Mouse (Mus musculus) layer of hippocampus, postnatal 10 days (tissue): ENCODE results near the gene Dpp8. TPM values are rescaled to one million over a fixed set of nuclear protein-coding genes. Genes with fewer than 3 reads are reported as not detected.

Experiments
- DNase-seq, 2 experiments: peaks; one replicate each; pipeline ENCODE4 v3.0.0; 2021; ENCODE audit warnings: low spot score in 2 of 2
- total RNA-seq, 2 experiments: library from RNA; stranded (reverse); gene quantifications; 2 replicates each; pipeline ENCODE4 v1.2.3; 2021

Gene Dpp8
- total RNA-seq, 2 experiments from 2014 or later, result 134 to 140 TPM

GRCm38 (mm10) chr9:65083075-65083765 is 51.0 kb downstream of the Dpp8 start:
- DNase-seq, result no peak

- DNase-seq, result no peak
Measured at GRCm38 (mm10) chr9:65084198-65084807, 52.1 kb downstream of the Dpp8 start.

- no peak for DNase-seq
Measured at GRCm38 (mm10) chr9:65085270-65085669, 53.1 kb downstream of the Dpp8 start.

- no peak for DNase-seq
Measured at GRCm38 (mm10) chr9:65086801-65087200, 54.6 kb downstream of the Dpp8 start.

DNA sequence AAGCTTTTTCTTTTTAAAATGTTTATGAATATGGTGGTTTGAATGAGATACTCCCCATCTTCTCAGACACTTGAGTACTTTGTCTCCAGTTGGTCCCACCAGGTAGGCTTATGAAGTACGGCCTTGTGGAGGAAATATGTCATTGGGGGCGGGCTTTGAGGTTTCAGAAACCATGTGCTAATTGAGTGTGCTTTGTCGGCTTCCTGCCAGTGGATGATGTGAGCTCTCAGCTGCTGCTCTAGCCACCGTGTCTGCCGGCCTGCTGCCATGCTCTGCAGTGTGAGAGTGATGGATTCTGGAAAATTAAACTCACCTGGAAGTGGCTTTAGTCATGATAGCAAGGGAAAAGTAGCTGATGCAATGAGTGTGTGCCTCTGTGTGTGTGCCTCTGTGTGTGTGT is 55.3 kb downstream of the Dpp8 start:
- peak in 1 of 2 experiments; percentile 37 for DNase-seq

- peak; percentile 48 to 60 for DNase-seq
Measured at GRCm38 (mm10) chr9:65094237-65094636, 62.0 kb downstream of the Dpp8 start.

DNA sequence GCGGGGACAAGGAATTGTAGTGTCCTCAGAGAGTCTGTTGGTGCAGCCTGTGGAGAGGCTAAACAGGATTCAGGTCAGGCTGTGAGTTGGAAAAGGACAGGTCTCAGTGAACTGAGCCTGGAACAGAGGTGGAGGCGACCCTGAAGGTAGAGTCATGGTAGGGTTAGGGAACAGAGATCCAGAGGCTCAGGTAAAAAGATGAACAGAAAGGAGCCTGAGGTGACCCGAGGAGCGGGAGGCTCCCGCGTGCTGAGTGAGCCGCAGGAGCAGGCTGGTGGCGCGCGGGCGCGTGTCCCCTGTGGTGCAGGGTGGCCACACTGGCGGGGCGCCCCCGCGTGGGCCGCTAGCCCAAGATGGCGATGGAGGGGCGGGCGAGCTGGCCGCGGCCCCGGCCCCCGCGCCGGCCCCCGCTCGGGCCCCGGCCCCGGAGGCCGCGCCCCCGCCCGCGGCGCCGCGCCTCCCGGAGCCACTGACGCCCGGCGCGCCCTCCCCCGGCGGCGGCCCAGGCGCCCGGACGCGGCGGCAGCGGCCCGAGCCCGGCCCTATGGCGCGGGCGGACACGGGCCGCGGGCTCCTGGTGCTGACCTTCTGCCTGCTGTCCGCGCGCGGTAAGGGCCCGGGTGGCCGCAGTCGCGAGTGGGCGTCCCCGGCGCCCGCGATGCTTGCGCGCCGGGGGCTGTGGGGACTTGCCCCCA is 68.9 kb downstream of the Dpp8 start, which contains the start of gene Igdcc4:
Gene Igdcc4 (plus strand): TSS at position 496 of the 695 bp plus-strand sequence.
- peak; percentile 50 to 67 for DNase-seq

DNA sequence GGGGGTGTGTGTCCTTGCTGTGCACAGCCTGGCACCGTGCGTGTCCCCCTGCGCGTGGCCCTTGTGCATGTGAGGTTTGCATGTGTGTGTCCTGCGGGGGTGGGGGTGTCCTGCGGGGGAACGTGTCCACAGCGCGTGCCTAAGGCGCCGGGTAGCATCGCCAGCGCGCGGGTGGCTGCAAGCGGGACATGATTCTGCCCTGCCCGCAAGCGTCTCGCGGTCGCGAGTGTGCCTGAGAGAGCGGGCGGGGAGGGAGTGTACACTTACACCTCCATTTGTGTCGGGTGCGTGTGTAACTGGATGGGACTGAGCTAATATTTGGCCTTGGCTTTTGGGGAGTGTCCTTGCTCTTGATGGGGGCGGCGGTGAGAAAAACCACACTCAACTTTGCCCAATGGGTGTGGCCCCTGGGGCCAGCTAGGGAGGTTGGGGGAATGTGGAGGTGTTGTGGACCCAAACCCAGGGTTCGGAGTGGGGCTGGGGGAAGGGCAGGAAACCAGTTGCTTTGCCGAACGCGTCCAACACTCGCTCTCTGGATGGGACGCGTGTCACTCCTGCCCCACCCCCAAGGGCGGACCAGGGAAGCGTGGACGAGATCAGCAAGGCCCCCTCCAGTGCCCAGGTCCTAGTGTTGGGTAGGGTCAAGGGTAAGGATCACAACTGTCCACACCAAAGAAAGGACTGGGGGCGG is 69.6 kb downstream of the Dpp8 start:
- DNase-seq, result peak; percentile 63 to 71

DNA sequence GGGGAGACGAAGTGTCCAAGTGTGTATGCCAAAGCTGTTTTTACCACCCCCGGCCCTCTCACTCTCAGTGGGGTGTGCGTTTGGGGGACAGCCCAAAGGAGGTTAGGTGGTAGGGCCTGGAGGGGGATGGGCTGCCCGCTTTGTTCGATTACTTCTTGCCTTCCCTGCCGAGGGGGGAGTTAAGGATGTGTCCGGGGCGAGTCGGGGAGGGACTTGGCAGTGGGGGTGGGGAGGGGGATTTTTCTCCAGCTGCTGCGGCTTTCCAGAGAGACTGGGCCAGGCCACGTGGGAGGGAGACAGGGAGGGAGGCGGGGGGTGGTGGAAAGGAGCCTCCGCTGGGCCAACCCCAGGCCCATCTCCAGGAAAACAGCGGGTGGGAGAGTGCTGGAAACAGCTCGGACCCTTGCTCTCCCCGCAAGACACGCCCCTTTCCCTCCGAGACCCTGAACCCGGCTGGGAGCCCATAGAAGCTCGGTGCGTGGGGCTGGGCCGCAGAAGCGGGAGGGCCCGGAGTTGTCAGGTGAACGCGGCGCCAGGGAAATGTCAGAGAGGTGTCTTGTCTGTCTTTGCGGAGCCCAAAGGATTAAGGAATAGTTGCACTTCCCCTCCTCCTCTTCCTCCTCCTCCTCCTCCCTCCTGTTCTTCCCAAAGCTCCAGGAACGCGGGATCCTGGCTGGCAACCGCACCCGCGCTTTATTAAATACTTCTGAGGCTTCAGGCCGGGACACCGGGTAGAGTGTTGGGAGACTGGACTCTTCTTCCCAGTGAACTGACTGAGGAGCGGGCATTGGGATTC is 70.4 kb downstream of the Dpp8 start:
- peak; percentile 55 to 59 for DNase-seq

GRCm38 (mm10) chr9:65103173-65103752 is 71.0 kb downstream of the Dpp8 start:
- DNase-seq, result no peak

DNA sequence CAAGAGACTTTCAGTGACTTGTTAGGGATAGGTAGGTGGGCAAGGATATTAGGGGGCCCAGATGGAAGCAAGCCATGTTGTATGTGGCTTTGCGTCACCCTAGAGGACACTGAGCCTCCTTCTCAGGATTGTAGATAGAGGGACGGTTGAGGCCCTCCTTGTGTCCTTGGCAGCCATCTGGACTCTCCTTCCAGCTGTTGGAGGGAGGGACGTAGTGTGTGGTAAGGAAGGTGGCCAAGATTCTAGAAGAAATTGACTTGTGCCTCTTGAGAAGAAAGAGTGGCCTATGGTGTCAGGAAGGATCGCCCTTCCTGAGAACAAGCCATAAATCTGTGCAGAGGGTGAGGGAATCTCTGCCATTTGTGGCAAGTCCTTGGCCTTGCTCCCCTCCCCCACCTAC is 74.6 kb downstream of the Dpp8 start:
- DNase-seq, result no peak

DNA sequence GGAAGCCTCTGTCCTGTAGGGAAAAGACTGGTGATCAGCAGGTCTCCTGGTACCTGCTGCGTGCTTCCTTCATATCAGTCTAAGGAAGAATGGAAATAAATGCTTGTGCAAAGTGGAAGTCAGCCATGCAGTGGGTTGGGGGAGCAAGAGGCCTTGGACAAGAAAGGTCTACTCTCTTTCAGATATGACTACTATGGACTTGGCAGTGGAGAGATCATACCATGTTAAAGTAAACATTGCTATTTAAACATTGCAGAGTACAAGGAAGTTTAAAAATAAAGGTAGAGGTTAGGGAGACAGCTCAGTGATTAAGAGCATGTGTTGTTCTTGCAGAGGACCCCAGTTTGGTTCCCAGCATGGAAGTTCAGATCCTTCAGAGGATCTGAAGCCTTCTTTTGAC is 75.7 kb downstream of the Dpp8 start:
- DNase-seq, result no peak

GRCm38 (mm10) chr9:65109132-65110072 is 77.2 kb downstream of the Dpp8 start:
- DNase-seq, result peak; percentile 64 to 75

DNA sequence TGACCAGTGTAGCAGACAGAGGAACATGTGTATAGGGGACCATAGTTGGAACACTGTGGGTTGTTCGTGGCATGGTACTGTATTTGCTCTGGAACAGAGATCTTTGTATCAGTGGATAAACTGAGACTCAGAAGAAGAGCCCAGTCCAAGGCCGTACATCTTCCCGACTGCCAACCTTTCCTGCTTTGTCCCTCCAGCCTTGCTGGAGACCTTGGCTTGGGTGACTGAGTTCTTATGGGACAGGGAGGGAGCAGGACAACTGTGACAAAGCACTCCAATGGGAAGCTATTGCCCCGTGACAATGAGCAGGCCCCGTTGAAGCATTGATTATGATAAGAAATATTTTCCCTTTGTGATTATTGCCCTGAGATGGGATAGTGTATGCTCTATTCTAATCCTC is 79.5 kb downstream of the Dpp8 start:
- DNase-seq, result no peak

DNA sequence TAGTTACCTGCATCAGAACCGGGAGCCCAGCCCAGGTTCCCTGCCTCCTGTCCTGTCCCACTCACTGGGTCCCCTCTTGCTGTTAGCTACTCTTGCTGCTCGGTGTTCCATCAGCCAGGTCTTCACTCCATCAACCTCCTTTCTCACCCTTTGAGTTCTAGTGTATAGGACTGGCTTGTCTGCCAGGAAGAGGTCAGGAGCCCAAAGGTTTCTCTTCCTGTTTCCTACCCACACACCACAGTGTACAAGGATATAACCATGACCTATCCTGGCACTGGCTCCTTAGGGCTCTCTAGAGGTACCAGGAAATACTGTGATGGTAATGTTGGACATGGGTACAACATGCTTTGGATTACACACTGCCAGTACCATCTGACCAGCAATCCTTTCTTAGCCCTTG is 81.5 kb downstream of the Dpp8 start:
- no peak for DNase-seq

GRCm38 (mm10) chr9:65115891-65116290 is 83.7 kb downstream of the Dpp8 start:
- DNase-seq, result no peak

DNA sequence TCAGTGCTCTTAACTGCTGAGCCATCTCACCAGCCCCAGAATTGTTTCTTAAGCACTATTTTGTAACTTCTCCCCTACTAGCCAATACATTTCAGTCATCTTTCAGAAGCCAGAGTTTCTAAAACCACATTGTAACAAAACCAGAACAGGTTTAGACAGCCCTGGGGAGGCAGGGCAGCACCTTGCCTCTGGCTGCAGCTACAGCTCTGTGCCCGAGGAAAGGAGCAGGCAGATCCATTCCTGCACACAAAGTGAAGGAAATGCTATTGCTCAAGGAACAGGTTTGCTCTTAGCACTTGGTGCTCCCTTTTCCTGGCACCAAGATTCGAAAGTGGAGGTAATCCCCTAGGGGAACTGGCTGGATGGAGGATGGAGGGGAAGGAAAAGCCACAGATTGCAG is 85.3 kb downstream of the Dpp8 start:
- no peak for DNase-seq

GRCm38 (mm10) chr9:65120935-65121334 is 88.7 kb downstream of the Dpp8 start:
- peak; percentile 81 to 85 for DNase-seq

DNA sequence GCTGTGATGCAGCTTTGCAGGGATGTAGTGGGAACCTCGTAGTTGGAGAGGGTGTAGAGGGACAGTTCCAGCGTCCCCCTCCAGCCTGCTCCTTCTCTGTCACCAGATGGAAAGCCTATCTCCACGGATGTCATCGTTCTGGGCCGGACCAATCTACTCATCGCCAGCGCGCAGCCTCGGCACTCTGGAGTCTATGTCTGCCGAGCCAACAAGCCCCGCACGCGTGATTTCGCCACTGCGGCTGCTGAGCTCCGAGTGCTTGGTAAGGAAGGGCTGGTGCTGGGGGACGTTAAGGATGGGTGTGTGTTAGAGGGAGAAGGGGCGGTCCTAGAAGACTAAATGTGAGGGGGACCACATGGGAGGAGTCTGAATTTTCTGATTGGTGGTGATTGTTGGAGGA is 90.3 kb downstream of the Dpp8 start:
- peak; percentile 70 to 77 for DNase-seq
